Mouse (Mus musculus) limb, embryonic 15.5 days (tissue): ENCODE data around the gene Arfgef3. TPM values are rescaled to one million over a fixed set of nuclear protein-coding genes. Genes with fewer than 3 reads are reported as not detected.

ENCODE experiments used
- ATAC-seq: fragments of 200-750 bp; cut with Nextera tagmentation; 2 replicates; pipeline ENCODE4 v1.8.0; 2017; ENCODE audit warnings: low read depth, moderate TSS enrichment; ENCODE audit not compliant: insufficient number of reproducible peaks, low FRiP score, low TSS enrichment
- H3K27ac ChIP-seq: fragments of 300-500 bp; sonication (generic); 2 replicates; pipeline ENCODE4 v1.5.1; 2015; ENCODE audit warnings: moderate library complexity, mild to moderate bottlenecking, inconsistent platforms
- H3K27me3 ChIP-seq: fragments of 300-500 bp; sonication (generic); 2 replicates; pipeline ENCODE4 v1.6.1; 2015; ENCODE audit warnings: inconsistent platforms
- H3K36me3 ChIP-seq: fragments of 300-500 bp; sonication (generic); 2 replicates; pipeline ENCODE4 v1.6.1; 2015; ENCODE audit warnings: inconsistent platforms
- H3K4me1 ChIP-seq: fragments of 300-500 bp; sonication (generic); 2 replicates; pipeline ENCODE4 v1.6.1; 2015; ENCODE audit warnings: inconsistent platforms
- H3K4me2 ChIP-seq: fragments of 300-500 bp; sonication (generic); 2 replicates; pipeline ENCODE4 v1.6.1; 2015; ENCODE audit warnings: mild to moderate bottlenecking, inconsistent platforms
- H3K4me3 ChIP-seq: fragments of 300-500 bp; sonication (generic); 2 replicates; pipeline ENCODE4 v1.5.1; 2015; ENCODE audit warnings: mild to moderate bottlenecking, inconsistent platforms
- H3K9ac ChIP-seq: fragments of 300-500 bp; sonication (generic); 2 replicates; pipeline ENCODE4 v1.6.1; 2015; ENCODE audit warnings: inconsistent platforms
- H3K9me3 ChIP-seq: fragments of 300-500 bp; sonication (generic); 2 replicates; pipeline ENCODE4 v1.6.1; 2016; ENCODE audit warnings: inconsistent platforms
- WGBS: fragments of 180-500 bp; shearing (Covaris S2); methylation state at CpG from one replicate; pipeline ENCODE4 v1.1.7; 2015; 5-methylcytosine and 5-hydroxymethylcytosine counted together
- polyA plus RNA-seq: library from polyadenylated mRNA; unstranded; fragments of >200 nt; fragmentation: Nextera tagmentation; extraction: Ambion mirVana; gene quantifications from 2 replicates; pipeline ENCODE4 v1.2.1, GENCODE M21; 2015

Gene Arfgef3
- polyA plus RNA-seq, result 0.83 and 1.2 TPM in 2 replicates

DNA sequence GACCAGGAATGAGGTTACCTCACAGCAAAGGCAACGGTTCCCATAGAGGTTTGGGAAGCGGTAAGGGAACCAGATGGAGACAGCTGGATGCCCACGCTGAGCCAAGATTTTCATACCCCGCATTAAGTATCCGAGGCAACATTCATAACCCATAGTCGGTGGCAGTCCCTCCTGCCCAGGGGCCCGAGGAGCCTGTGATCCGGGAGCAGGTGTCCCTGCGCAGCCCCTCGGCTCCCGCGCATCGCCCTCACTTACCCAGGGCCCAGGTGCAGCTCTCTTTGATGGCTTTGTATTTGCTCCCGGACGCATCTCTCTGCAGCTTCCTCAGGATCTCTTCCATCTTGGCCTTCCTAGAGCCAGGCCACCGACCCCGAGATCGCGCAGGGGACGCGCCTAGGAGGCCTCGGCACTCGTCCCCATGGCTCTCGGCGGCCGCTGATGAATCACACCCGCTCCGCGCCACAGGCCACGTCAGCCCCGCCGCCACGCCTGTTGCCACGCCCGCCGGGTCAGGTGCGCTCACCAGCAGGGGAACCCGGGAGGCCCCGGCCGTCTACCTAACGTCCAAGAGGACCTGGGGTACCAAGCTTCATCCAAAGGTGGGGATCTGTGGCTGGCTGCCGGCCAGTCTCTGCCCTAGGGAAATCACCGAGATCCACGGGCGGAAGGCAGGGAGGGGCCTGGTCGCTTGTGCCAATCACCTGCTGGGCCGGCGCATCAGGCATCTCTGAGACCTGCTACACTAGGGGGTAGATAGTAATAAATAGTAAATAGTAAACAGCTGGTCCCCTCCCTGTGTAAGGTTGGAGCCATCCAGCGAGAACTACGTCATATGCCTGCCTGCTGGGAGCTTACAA, at the start of gene Arfgef3:
Arfgef3 (minus strand) TSS at position 664 of the 857 bp plus-strand sequence.
- no peaks in the 10 kb centered on the region for H3K9me3 ChIP-seq
- no peak within 1 kb of the TSS for H3K27ac ChIP-seq
- H3K36me3 ChIP-seq, result no peaks in the 10 kb centered on the region
- H3K4me2 ChIP-seq, result peak within 1 kb of the TSS; percentile 89
- peak within 1 kb of the TSS; percentile 54 for H3K4me3 ChIP-seq
- H3K4me1 ChIP-seq, result peaks cover 8% of the 10 kb centered on the region
- H3K27me3 ChIP-seq, result peaks cover 14% of the 10 kb centered on the region
- WGBS, result 1% methylated on average over 50 of the region's 50 CpGs
- ATAC-seq, result no peak
- peak within 1 kb of the TSS; percentile 14 for H3K9ac ChIP-seq

DNA sequence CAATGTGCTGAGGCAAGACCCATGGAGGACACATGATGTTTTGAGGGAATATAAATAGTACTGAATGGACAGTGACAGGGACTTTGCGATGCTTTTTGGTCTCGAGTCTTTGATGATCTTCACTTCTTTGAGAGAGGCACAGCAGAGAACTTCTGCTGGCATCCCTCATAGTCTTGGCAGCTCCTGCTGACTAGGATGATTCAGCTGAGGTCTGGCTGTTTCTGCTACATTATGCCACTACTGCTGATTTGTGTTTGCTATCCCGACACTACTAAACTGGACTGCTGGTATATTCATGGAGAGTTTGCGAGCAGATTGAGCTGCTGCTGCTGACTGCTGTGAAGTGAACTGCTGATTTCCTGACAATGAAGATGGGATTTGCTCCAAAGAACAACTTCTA, 46.3 kb upstream of the Arfgef3 start:
- no peaks in the 10 kb centered on the region for H3K9me3 ChIP-seq
- no peaks in the 10 kb centered on the region for H3K4me1 ChIP-seq
- WGBS, result 83% methylated on average over 4 of the region's 4 CpGs
- no peak overlapping the region for H3K4me3 ChIP-seq
- no peak overlapping the region for H3K9ac ChIP-seq
- H3K27ac ChIP-seq, result no peak overlapping the region
- no peaks in the 10 kb centered on the region for H3K27me3 ChIP-seq
- ATAC-seq, result no peak
- no peak overlapping the region for H3K4me2 ChIP-seq
- no peaks in the 10 kb centered on the region for H3K36me3 ChIP-seq

DNA sequence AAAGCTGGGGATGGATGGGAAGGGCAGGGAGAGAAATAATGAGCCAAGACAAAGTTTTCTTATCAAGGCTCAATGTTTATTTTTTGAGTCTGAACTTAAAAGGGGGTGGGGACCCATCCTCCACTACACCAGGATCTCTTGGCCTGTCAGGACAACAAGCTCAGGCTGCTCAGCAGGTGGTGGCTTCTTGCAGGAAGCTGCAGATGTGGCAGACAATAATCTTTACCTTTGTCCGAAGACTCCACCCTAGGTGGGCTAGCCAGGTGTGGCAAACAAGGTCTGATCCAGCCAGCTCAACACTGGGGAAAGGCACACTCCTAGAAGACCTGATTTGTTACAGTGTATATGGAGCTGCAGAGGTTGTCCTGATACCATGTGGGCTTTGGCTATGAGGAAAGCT, 44.9 kb upstream of the Arfgef3 start:
- H3K4me3 ChIP-seq, result no peak overlapping the region
- no peaks in the 10 kb centered on the region for H3K9me3 ChIP-seq
- H3K9ac ChIP-seq, result no peak overlapping the region
- H3K4me2 ChIP-seq, result no peak overlapping the region
- no peak overlapping the region for H3K27ac ChIP-seq
- H3K36me3 ChIP-seq, result no peaks in the 10 kb centered on the region
- no peaks in the 10 kb centered on the region for H3K4me1 ChIP-seq
- no peaks in the 10 kb centered on the region for H3K27me3 ChIP-seq
- ATAC-seq, result no peak
- WGBS, result 62% methylated on average over 1 of the region's 1 CpGs

DNA sequence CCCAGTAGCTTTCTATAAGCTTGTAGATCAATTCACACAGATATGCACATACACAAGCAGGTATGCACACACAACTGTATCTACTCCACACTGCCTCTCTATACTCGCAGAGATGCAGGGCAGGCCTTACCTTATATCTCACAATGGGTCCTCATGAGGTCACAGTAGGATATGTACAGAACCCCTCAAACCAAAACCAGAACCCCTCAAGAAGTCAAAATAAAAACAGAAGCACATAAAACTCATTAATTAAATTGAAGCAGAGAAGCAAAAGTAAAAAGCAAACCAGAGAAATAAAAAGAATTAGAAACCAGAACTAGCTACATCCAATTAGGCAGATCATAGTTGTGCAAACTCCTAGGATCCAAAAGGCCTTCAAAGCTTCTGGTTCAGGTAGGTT, 42.9 kb upstream of the Arfgef3 start, which contains the start of gene Gm4922:
Gm4922 (minus strand) TSS at position 101 of the 400 bp plus-strand sequence.
- no peak for ATAC-seq
- Histone ChIP-seq H3K4me2 (no peak within 1 kb of the TSS), H3K4me3 (no peak within 1 kb of the TSS), H3K27me3 (no peaks in the 10 kb centered on the region), H3K9ac (no peak within 1 kb of the TSS), H3K36me3 (no peaks in the 10 kb centered on the region), H3K4me1 (no peaks in the 10 kb centered on the region), H3K27ac (no peak within 1 kb of the TSS), H3K9me3 (no peaks in the 10 kb centered on the region)
- WGBS, result 83% methylated on average over 1 of the region's 1 CpGs

DNA sequence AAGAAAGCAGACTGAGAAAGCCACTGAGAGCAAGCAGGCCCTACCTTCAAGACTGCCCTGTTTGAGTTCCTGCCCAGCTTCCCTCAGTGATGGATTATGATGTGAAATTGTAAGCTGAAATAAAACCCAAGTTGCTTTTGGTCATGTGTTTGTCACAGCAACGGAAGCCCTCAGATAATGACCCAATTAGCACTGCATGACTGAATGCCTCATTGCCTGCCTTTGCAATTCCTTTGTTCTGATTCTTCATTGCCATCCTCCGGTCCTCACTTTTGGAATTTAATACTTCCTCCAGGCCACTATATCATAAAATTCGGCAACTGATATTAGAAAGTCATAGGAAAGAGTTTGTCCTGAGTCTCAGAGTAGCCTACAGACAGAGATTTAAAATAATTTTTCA, 33.8 kb upstream of the Arfgef3 start:
- 51% methylated on average over 3 of the region's 3 CpGs for WGBS
- H3K4me2 ChIP-seq, result no peak overlapping the region

DNA sequence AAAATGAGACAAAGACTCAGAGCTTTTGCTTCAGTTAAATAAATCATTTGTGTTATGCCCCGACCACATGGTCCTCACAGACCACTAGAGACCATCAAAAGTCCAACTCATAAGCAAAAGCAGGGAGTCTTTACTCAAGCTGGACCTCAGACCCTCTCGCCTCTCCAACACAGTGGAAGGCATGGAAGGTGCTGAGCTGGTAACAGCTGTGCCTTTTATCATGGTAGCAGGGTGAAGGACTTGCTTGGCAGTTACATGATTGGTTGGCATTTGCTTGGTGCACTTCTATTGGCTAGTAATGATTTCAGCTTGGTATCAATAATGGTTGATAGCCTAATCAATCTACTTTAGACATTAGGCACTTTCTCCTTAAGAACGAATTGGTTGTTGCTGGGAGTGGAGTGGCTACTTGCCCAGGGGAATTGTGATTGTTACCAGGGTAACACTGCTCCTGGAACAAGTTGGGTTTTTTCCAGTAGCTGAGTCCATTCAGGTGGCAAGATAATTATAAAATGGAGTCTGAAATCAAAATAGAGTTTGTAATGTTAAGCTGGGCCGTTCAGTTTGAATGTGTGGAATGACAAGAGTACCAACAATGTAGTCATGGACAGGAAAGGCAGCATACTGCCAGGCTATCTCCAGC, 28.9 kb upstream of the Arfgef3 start:
- no peak overlapping the region for H3K27ac ChIP-seq
- no peak overlapping the region for H3K4me3 ChIP-seq
- no peak for ATAC-seq
- H3K9me3 ChIP-seq, result no peaks in the 10 kb centered on the region
- H3K36me3 ChIP-seq, result no peaks in the 10 kb centered on the region
- no peak overlapping the region for H3K4me2 ChIP-seq
- H3K9ac ChIP-seq, result no peak overlapping the region
- 71% methylated on average over 4 of the region's 4 CpGs for WGBS
- peaks cover 5% of the 10 kb centered on the region for H3K4me1 ChIP-seq
- H3K27me3 ChIP-seq, result no peaks in the 10 kb centered on the region

More for the DNA sequence above, 33.8 kb upstream of the Arfgef3 start:
- no peak for ATAC-seq
- H3K9me3 ChIP-seq, result no peaks in the 10 kb centered on the region
- no peak overlapping the region for H3K27ac ChIP-seq
- H3K27me3 ChIP-seq, result no peaks in the 10 kb centered on the region
- peaks cover 5% of the 10 kb centered on the region for H3K4me1 ChIP-seq
- no peaks in the 10 kb centered on the region for H3K36me3 ChIP-seq
- H3K4me3 ChIP-seq, result no peak overlapping the region
- no peak overlapping the region for H3K9ac ChIP-seq

DNA sequence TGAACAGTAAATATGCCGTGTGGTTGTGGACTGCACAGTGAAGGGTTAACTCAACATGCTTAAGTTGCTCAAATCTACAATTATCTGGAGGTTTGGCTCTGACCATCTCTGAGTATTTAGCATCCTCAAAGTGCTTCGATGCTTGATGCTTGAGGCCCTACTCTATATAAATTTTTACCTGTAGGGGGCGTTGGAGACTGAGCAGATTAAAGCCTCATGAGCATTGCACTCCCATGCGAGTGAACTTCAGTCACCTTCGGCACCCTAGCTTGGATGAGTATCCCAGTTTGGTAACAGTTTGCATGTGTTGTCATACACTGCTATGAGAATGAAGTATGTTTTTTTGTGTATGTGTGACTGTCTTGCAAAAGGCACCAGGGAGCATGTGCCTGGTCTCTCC, 26.2 kb upstream of the Arfgef3 start:
- H3K9me3 ChIP-seq, result no peaks in the 10 kb centered on the region
- peaks cover 4% of the 10 kb centered on the region for H3K4me1 ChIP-seq
- WGBS, result 59% methylated on average over 5 of the region's 5 CpGs
- no peak overlapping the region for H3K4me3 ChIP-seq
- no peak overlapping the region for H3K27ac ChIP-seq
- no peak for ATAC-seq
- H3K27me3 ChIP-seq, result no peaks in the 10 kb centered on the region
- H3K36me3 ChIP-seq, result no peaks in the 10 kb centered on the region
- no peak overlapping the region for H3K9ac ChIP-seq
- no peak overlapping the region for H3K4me2 ChIP-seq

DNA sequence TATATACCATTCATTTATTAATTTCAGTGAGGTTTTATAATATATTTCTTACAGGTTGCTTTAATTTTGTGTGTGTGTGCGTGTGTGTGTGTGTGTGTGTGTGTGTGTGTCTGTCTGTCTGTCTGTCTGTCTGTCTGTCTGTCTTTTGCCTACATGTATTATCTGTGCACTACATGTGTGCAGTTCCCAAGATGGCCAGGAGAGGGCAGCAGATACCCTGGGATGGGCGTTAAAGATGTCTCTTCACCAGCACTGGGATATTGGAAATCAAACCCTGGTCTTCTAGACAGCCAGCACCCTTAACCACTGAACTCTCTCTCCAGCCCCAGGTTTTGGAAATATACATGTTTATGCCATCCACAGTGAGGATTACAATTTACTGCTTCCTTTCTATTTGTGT, 16.5 kb upstream of the Arfgef3 start:
- Histone ChIP-seq H3K9ac (no peak overlapping the region), H3K27me3 (no peaks in the 10 kb centered on the region), H3K36me3 (no peaks in the 10 kb centered on the region), H3K4me3 (no peak overlapping the region), H3K4me1 (no peaks in the 10 kb centered on the region), H3K4me2 (no peak overlapping the region), H3K9me3 (no peaks in the 10 kb centered on the region), H3K27ac (no peak overlapping the region)
- no peak for ATAC-seq
- WGBS, result 30% methylated on average over 2 of the region's 2 CpGs

DNA sequence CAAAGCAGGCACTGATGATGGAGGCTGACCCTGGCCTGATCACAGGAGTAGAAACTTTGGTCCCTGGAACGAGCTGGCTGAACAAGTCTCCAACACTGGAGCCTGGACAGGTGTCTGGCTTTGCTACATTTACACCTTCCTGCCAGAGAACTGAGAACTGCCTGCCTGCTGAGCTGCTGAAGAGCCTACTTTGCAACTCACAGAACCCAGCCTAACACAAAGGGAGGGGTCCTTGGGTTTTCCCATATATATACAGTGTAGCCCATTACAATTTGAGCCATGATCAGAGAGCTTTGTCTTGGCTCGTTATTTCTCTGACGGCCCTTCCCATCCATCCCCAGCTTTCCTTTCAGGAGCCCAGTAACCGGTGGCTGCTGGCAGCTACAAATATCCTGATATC, 6.3 kb upstream of the Arfgef3 start:
- no peak for ATAC-seq

DNA sequence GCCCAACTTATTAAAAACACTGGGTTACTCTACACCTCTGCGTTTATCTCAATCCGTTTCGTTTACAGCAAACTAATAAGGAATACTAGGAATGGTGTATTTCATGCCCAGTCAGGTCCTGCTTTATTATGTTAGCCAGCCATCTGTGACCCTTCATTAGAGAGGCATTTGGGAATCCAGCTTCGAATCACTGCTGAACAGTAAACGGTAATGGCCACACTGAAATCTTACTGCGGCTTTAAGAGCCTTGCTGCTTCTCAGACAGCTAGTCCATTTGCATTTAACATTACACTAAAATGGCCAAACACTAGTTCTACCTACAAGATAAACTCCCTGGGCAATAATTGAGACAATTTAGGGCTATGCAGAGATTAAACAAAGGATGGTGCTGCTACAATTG, 1.7 kb downstream of the Arfgef3 start:
- H3K27me3 ChIP-seq, result peaks cover 14% of the 10 kb centered on the region
- H3K27ac ChIP-seq, result no peak overlapping the region
- H3K4me1 ChIP-seq, result peaks cover 8% of the 10 kb centered on the region

More for the DNA sequence above, 6.3 kb upstream of the Arfgef3 start:
- H3K4me3 ChIP-seq, result no peak overlapping the region
- no peaks in the 10 kb centered on the region for H3K9me3 ChIP-seq
- H3K4me2 ChIP-seq, result no peak overlapping the region
- WGBS, result 63% methylated on average over 4 of the region's 4 CpGs
- H3K36me3 ChIP-seq, result no peaks in the 10 kb centered on the region
- 0 out of 2 replicates have a peak, but pooled peaks cover under 1% of the 10 kb centered on the region for H3K27me3 ChIP-seq
- H3K9ac ChIP-seq, result no peak overlapping the region
- no peaks in the 10 kb centered on the region for H3K4me1 ChIP-seq
- no peak overlapping the region for H3K27ac ChIP-seq

DNA sequence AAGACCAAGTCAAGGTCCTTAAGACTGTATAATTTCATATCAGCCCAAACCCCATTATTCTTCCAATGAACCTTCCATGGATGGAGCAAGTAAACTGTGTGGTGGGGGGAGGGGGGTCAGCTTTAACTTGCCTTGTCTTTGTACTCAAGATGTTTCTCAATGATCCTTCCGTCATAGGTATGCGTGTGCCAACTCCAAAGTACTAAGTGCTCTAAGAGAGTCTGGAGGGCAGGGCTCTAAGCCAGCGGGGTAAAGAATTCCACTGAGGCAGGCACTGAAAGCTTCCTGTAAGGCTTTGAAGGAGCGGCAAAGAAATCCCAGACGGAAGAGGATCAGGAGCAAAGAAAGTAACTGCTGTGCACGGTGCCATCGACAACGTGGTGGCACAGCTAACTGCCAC, 2.7 kb downstream of the Arfgef3 start:
- ATAC-seq, result no peak
- Histone ChIP-seq H3K4me1 (peaks cover 8% of the 10 kb centered on the region), H3K4me3 (no peak overlapping the region), H3K27me3 (peaks cover 14% of the 10 kb centered on the region), H3K4me2 (no peak overlapping the region), H3K36me3 (no peaks in the 10 kb centered on the region), H3K9ac (no peak overlapping the region), H3K27ac (no peak overlapping the region), H3K9me3 (no peaks in the 10 kb centered on the region)
- WGBS, result 79% methylated on average over 8 of the region's 8 CpGs

More for the DNA sequence above, 1.7 kb downstream of the Arfgef3 start:
- no peak overlapping the region for H3K4me3 ChIP-seq
- 45% methylated on average over 6 of the region's 6 CpGs for WGBS
- no peak overlapping the region for H3K9ac ChIP-seq
- ATAC-seq, result no peak
- H3K4me2 ChIP-seq, result no peak overlapping the region
- H3K9me3 ChIP-seq, result no peaks in the 10 kb centered on the region
- no peaks in the 10 kb centered on the region for H3K36me3 ChIP-seq

DNA sequence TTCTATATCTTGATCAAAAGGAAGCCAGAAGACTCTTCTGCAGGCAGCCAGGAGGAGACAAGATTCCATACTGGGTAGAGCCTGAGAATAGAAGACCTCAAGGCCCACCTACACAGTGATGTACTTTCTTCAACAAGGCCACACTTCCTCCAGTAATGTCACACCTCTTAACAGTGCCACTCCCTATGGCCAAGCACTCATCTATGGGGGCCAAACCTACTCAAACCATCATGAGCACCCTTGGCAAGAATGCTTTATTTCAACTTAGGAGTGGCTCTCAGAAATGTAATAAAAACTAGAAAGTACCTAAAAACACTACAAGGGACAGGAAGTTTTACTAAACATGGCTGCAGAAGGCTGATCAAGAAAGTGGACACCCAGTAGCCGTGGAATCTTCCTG, 15.2 kb downstream of the Arfgef3 start:
- no peak for ATAC-seq
- Histone ChIP-seq H3K27me3 (no peaks in the 10 kb centered on the region), H3K4me2 (no peak overlapping the region), H3K4me3 (no peak overlapping the region), H3K36me3 (no peaks in the 10 kb centered on the region), H3K9ac (no peak overlapping the region), H3K27ac (no peak overlapping the region), H3K9me3 (no peaks in the 10 kb centered on the region), H3K4me1 (no peaks in the 10 kb centered on the region)
- 94% methylated on average over 1 of the region's 1 CpGs for WGBS
